Mouse (Mus musculus) cerebellum, adult 9-11 months (tissue): Measurements from ENCODE around the gene Ccl7.

Experiments used
- DNase-seq: peaks from one replicate; pipeline ENCODE4 v3.0.0; 2022

Gene Ccl7

GRCm38 (mm10) chr11:82045471-82045870 lies at the start of gene Ccl7:
Gene Ccl7, plus strand, starts transcription at chr11:82045712.
- peak; percentile 2 for DNase-seq

GRCm38 (mm10) chr11:81996172-81996841 lies 49.2 kb upstream of the Ccl7 start:
- peak; percentile 47 for DNase-seq

GRCm38 (mm10) chr11:81997085-81997484 lies 48.4 kb upstream of the Ccl7 start:
- DNase-seq, result no peak

GRCm38 (mm10) chr11:81998646-81999045 lies 46.9 kb upstream of the Ccl7 start:
- DNase-seq, result no peak

GRCm38 (mm10) chr11:81999469-81999868 lies 46.0 kb upstream of the Ccl7 start:
- DNase-seq, result no peak

- DNase-seq, result no peak
Measured at GRCm38 (mm10) chr11:82000581-82000980, 44.9 kb upstream of the Ccl7 start.

GRCm38 (mm10) chr11:82004810-82005209 lies 40.7 kb upstream of the Ccl7 start:
- no peak for DNase-seq

GRCm38 (mm10) chr11:82006796-82007423 lies 38.6 kb upstream of the Ccl7 start:
- DNase-seq, result no peak

- DNase-seq, result no peak
Measured at GRCm38 (mm10) chr11:82010115-82010514, 35.4 kb upstream of the Ccl7 start.

- DNase-seq, result no peak
Measured at GRCm38 (mm10) chr11:82011411-82012193, 33.9 kb upstream of the Ccl7 start.

- DNase-seq, result no peak
Measured at GRCm38 (mm10) chr11:82013756-82014155, 31.8 kb upstream of the Ccl7 start.

- no peak for DNase-seq
Measured at GRCm38 (mm10) chr11:82015066-82015465, 30.4 kb upstream of the Ccl7 start.

- no peak for DNase-seq
Measured at GRCm38 (mm10) chr11:82016181-82016780, 29.2 kb upstream of the Ccl7 start.

- DNase-seq, result no peak
Measured at GRCm38 (mm10) chr11:82019389-82019788, 26.1 kb upstream of the Ccl7 start.

GRCm38 (mm10) chr11:82019793-82020192 lies 25.7 kb upstream of the Ccl7 start:
- no peak for DNase-seq

GRCm38 (mm10) chr11:82021406-82021805 lies 24.1 kb upstream of the Ccl7 start:
- DNase-seq, result no peak

- DNase-seq, result no peak
Measured at GRCm38 (mm10) chr11:82022504-82023056, 22.9 kb upstream of the Ccl7 start.

- DNase-seq, result no peak
Measured at GRCm38 (mm10) chr11:82023769-82024168, 21.7 kb upstream of the Ccl7 start.

GRCm38 (mm10) chr11:82030171-82030570 lies 15.3 kb upstream of the Ccl7 start:
- DNase-seq, result no peak

- no peak for DNase-seq
Measured at GRCm38 (mm10) chr11:82032136-82032535, 13.4 kb upstream of the Ccl7 start.

- peak; percentile 3 for DNase-seq
Measured at GRCm38 (mm10) chr11:82032678-82033344, 12.7 kb upstream of the Ccl7 start.

GRCm38 (mm10) chr11:82034446-82034845 lies 11.1 kb upstream of the Ccl7 start:
- DNase-seq, result no peak

- DNase-seq, result peak; percentile 38
Measured at GRCm38 (mm10) chr11:82035356-82035755, 10.2 kb upstream of the Ccl7 start, which contains the start of gene Ccl2. Gene Ccl2, plus strand, starts transcription at chr11:82035571.
